Comparison of ENCODE assay signal across 26 mouse cellular contexts in genomic region chr8:86762806-86763205, GRCm38 (mm10).
"Had no signal": no experiment of that assay in that cellular context is flagged by ENCODE, and none has a peak within 500 bp of the region (broad histone marks: within the 10 kb centered on the region; RNA-seq: fewer than 3 reads in every experiment).

No protein-coding gene starts in this region.

- DNase-seq: cerebellum, adult 2 months; cerebellum, adult 8-10 months; cerebellum, adult 9-10 months; cerebellum, adult 9-11 months; cerebellum, postnatal 10 days; cerebellum, postnatal 14 days; cerebellum, postnatal 25 days; cerebellum, postnatal 36 days; embryo, embryonic 11 days; forebrain, postnatal 0 days; gastrocnemius, adult 2 months; gastrocnemius, postnatal 10 days; gastrocnemius, postnatal 14 days; gastrocnemius, postnatal 25 days; gastrocnemius, postnatal 36 days; heart, adult 18-20 months; heart, adult 2 months had no signal

- H3K36me3 ChIP-seq: embryonic facial prominence, embryonic 10.5 days; embryonic facial prominence, embryonic 12.5 days; embryonic facial prominence, embryonic 13.5 days; embryonic facial prominence, embryonic 15.5 days; forebrain, embryonic 10.5 days; forebrain, embryonic 12.5 days; forebrain, embryonic 15.5 days had no signal

- H3K9ac ChIP-seq: embryonic facial prominence, embryonic 12.5 days; embryonic facial prominence, embryonic 13.5 days; embryonic facial prominence, embryonic 15.5 days; forebrain, embryonic 12.5 days; forebrain, embryonic 13.5 days; forebrain, embryonic 15.5 days; forebrain, postnatal 0 days had no signal

- H3K4me3 ChIP-seq: embryonic facial prominence, embryonic 10.5 days; embryonic facial prominence, embryonic 12.5 days; embryonic facial prominence, embryonic 13.5 days; embryonic facial prominence, embryonic 15.5 days; erythroblast, embryonic 14.5 days; forebrain, embryonic 10.5 days; forebrain, embryonic 12.5 days; forebrain, embryonic 13.5 days; forebrain, embryonic 15.5 days; gastrocnemius, adult 2 months; heart, adult 2 months had no signal

- H3K27ac ChIP-seq: embryonic facial prominence, embryonic 10.5 days; embryonic facial prominence, embryonic 12.5 days; embryonic facial prominence, embryonic 13.5 days; embryonic facial prominence, embryonic 15.5 days; forebrain, embryonic 10.5 days; forebrain, embryonic 12.5 days; forebrain, embryonic 13.5 days; forebrain, embryonic 15.5 days; gastrocnemius, adult 2 months; heart, adult 2 months had no signal

- H3K27me3 ChIP-seq: embryonic facial prominence, embryonic 13.5 days; embryonic facial prominence, embryonic 15.5 days; forebrain, embryonic 12.5 days; forebrain, embryonic 13.5 days; forebrain, embryonic 15.5 days had no signal

- H3K4me1 ChIP-seq: embryonic facial prominence, embryonic 10.5 days; embryonic facial prominence, embryonic 12.5 days; embryonic facial prominence, embryonic 13.5 days; embryonic facial prominence, embryonic 15.5 days; forebrain, embryonic 10.5 days; forebrain, embryonic 12.5 days; forebrain, embryonic 13.5 days; forebrain, embryonic 15.5 days had no signal
